Comparison of ENCODE assay signal across 22 mouse cellular contexts in the genomic region with DNA sequence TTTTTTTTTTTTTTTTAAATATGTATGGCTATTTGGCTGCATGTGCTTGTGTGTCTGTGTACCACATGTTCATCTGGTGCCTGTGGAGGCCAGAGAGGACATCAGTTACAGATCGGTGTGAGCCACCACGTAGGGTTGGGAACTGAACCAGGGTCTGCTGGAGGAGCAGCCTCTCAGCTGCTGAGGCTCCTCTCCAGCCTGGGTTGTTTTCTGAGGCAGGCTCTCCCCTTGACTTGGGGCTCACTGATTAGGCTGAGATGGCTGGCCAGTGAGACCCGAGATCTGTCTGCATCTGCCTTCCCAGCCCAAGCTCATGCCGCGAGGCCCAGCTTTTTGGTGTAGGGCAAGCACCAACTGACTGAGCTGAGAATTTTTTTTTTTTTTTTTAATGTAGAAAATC. TPM values are rescaled to one million over a fixed set of nuclear protein-coding genes. Genes with fewer than 3 reads are reported as not detected.
DNase-seq lines count a peak whose midpoint lies in the region; ATAC-seq and TF ChIP-seq lines count a peak whose summit lies in the region.
"Had no signal": no experiment of that assay in that cellular context is flagged by ENCODE, and none has a peak within 500 bp of the region (broad histone marks: within the 10 kb centered on the region; RNA-seq: fewer than 3 reads in every experiment).

No protein-coding gene starts in this region.

- DNase-seq in gastrocnemius, adult 2 months = no peak
- no peak for DNase-seq in gastrocnemius, postnatal 4 days (ENCODE audit: low spot score in 2 of 2)
- no peak for DNase-seq in lung, postnatal 25 days (ENCODE audit: low spot score)
- peak; percentile 42 to 50 for DNase-seq in B cell, adult 2 months
- DNase-seq in G1E (ENCODE audit: low spot score) = no peak
- no peak for DNase-seq in urinary bladder, postnatal 36 days (ENCODE audit: low spot score in 2 of 2)
- DNase-seq: adrenal gland, adult 2 months; cerebellum, adult 11-12 months; forebrain, postnatal 0 days; kidney, adult 18-20 months; layer of hippocampus, adult 9-11 months; left cerebral cortex, postnatal 4 days; thymus, postnatal 14 days had no signal

- H3K4me3 ChIP-seq in gastrocnemius, adult 2 months = no peak overlapping the region
- H3K4me3 ChIP-seq in lung, embryonic 15.5 days = no peak overlapping the region
- H3K4me3 ChIP-seq in G1E (ENCODE audit: low read depth, low read length) = peak overlapping the region; percentile 63; the same call in 1 of the 2 replicates
- H3K4me3 ChIP-seq: embryonic facial prominence, embryonic 15.5 days; limb, embryonic 15.5 days; midbrain, embryonic 12.5 days; neural tube, embryonic 15.5 days had no signal

- peak; percentile 19; the same call in 1 of the 2 replicates for ATAC-seq in lung, embryonic 15.5 days (ENCODE audit: borderline replicate concordance, extremely low read depth, low FRiP score, low TSS enrichment)
- ATAC-seq in G1E (ENCODE audit: extremely low read depth, insufficient number of reproducible peaks, low FRiP score, poor library complexity, severe bottlenecking) = no peak
- no peak for ATAC-seq in erythroid progenitor cell, adult 5-6 weeks (replicated peaks; ENCODE audit: low FRiP score, poor library complexity, severe bottlenecking)
- ATAC-seq: forebrain, postnatal 0 days had no signal

- H3K27ac ChIP-seq in gastrocnemius, adult 2 months = peak overlapping the region; percentile 32
- peak overlapping the region; percentile 91 for H3K27ac ChIP-seq in lung, embryonic 15.5 days
- H3K27ac ChIP-seq: embryonic facial prominence, embryonic 15.5 days; limb, embryonic 15.5 days; liver, embryonic 14.5 days; midbrain, embryonic 12.5 days; neural tube, embryonic 15.5 days had no signal

- H3K4me1 ChIP-seq in lung, embryonic 15.5 days = no peaks in the 10 kb centered on the region
- H3K4me1 ChIP-seq in G1E (ENCODE audit: insufficient read depth, low read depth, low read length) = peaks cover 9% of the 10 kb centered on the region
- H3K4me1 ChIP-seq: embryonic facial prominence, embryonic 15.5 days; limb, embryonic 15.5 days had no signal

- 67% methylated on average over 5 of the region's 5 CpGs for WGBS in lung, embryonic 15.5 days

- H3K9me3 ChIP-seq in lung, embryonic 15.5 days = no peaks in the 10 kb centered on the region
- H3K9me3 ChIP-seq in G1E (replicated peaks) = no peaks in the 10 kb centered on the region
- H3K9me3 ChIP-seq: embryonic facial prominence, embryonic 15.5 days; limb, embryonic 15.5 days; neural tube, embryonic 15.5 days had no signal

- no peak for TF ChIP-seq CTCF in gastrocnemius, adult 2 months (IDR thresholded peaks at IDR 0.05)
- no peak for TF ChIP-seq CTCF in G1E (IDR thresholded peaks at IDR 0.05; ENCODE audit: low read depth, low read length)

- peak overlapping the region; percentile 16; the same call in 1 of the 2 replicates for H3K4me2 ChIP-seq in lung, embryonic 15.5 days
- H3K4me2 ChIP-seq: embryonic facial prominence, embryonic 15.5 days; heart, embryonic 11.5 days; limb, embryonic 15.5 days; midbrain, embryonic 12.5 days; neural tube, embryonic 15.5 days had no signal

- H3K36me3 ChIP-seq in lung, embryonic 15.5 days = no peaks in the 10 kb centered on the region
- no peaks in the 10 kb centered on the region for H3K36me3 ChIP-seq in G1E (replicated peaks)
- H3K36me3 ChIP-seq: embryonic facial prominence, embryonic 15.5 days; limb, embryonic 15.5 days; midbrain, embryonic 12.5 days; neural tube, embryonic 15.5 days had no signal

- H3K27me3 ChIP-seq in lung, embryonic 15.5 days = no peaks in the 10 kb centered on the region
- no peaks in the 10 kb centered on the region; the same call in 1 of the 2 replicates for H3K27me3 ChIP-seq in G1E (ENCODE audit: insufficient read depth, low read length)
- H3K27me3 ChIP-seq: embryonic facial prominence, embryonic 15.5 days; limb, embryonic 15.5 days; midbrain, embryonic 12.5 days; neural tube, embryonic 15.5 days had no signal

- intact Hi-C loops in gastrocnemius, adult 2 months (cut with DNase I) = no loop called here

- no peak overlapping the region for H3K9ac ChIP-seq in lung, embryonic 15.5 days
- H3K9ac ChIP-seq: embryonic facial prominence, embryonic 15.5 days; forebrain, postnatal 0 days; limb, embryonic 15.5 days; liver, embryonic 14.5 days; midbrain, embryonic 12.5 days; neural tube, embryonic 15.5 days had no signal

RNA-seq across cellular contexts. Expression of a gene that starts 57.9 kb away (rescaled TPM):
- total RNA-seq in gastrocnemius, adult 2 months (2021) = 10 to 100 TPM; 90.3 to 91.8 TPM
- total RNA-seq in gastrocnemius, postnatal 4 days (2021) = 10 to 100 TPM; 31.5 to 39.7 TPM
- polyA plus RNA-seq in lung, embryonic 15.5 days (2015; fragmentation: Nextera tagmentation; extraction: Ambion mirVana) = 5.9 and 6.9 TPM in 2 replicates
- total RNA-seq in G1E (2014; fragmentation: Nextera tagmentation) (12.8 and 16.6 TPM in 2 replicates), G1E (2017) (4.2 and 5.6 TPM in 2 replicates)
- 1.5 TPM in 2 replicates for polyA plus RNA-seq in G1E (2012)
- total RNA-seq in erythroid progenitor cell, adult 5-6 weeks (2015; ENCODE audit: low replicate concordance) = 27.2 and 28.5 TPM in 2 replicates
- 29.4 and 32.6 TPM in 2 replicates for total RNA-seq in erythroid progenitor cell, adult 5-6 weeks (2017; ENCODE audit: low replicate concordance)
- total RNA-seq: MEL had no signal

Comparison
In these comparisons a context has a peak if more than half of its experiments do, and no peak if none do; other contexts are left out.
1. DNase-seq: peak in B cell, adult 2 months (2 of 2); none in gastrocnemius, adult 2 months (single experiment), gastrocnemius, postnatal 4 days (0 of 2), lung, postnatal 25 days (single experiment), G1E (single experiment) and urinary bladder, postnatal 36 days (0 of 2).